Mouse (Mus musculus) gastrocnemius, adult 2 months (tissue): ENCODE measurements around the gene Prm2. TPM values are rescaled to one million over a fixed set of nuclear protein-coding genes. Genes with fewer than 3 reads are reported as not detected.

Experiments used
- DNase-seq: peaks from one replicate; pipeline ENCODE4 v3.0.0; 2022
- H3K27ac ChIP-seq: fragments of 200-600 bp; 2 replicates; pipeline ENCODE4 v1.8.1; 2022; ENCODE audit warnings: mild to moderate bottlenecking
- H3K4me3 ChIP-seq: fragments of 200-600 bp; 2 replicates; pipeline ENCODE4 v1.8.1; 2022; ENCODE audit warnings: mild to moderate bottlenecking, moderate library complexity
- CTCF ChIP-seq: fragments of 200-600 bp; IDR thresholded peaks from 2 replicates; pipeline ENCODE4 v1.8.1; 2022; ENCODE audit warnings: antibody characterized with exemption, mild to moderate bottlenecking, moderate library complexity
- intact Hi-C: fragments of 180-260 bp; cut with DNase I; formaldehyde crosslinking; loops from one replicate; pipeline ENCODE4 v1.15.1; 2025
- long read RNA-seq, 2 experiments: library from polyadenylated mRNA; stranded (forward); transcript quantifications; one replicate each; pipeline ENCODE4 v2.0.0; 2021
- total RNA-seq, 2 experiments: library from RNA; stranded (reverse); gene quantifications; 2 replicates each; pipeline ENCODE4 v1.2.3; 2021

The Prm2 gene
- total RNA-seq = not detected
- long read RNA-seq, experiment 1 = 0 reads
- long read RNA-seq, experiment 2 = 0 reads

- no peak within 1 kb of the TSS for H3K27ac ChIP-seq
- H3K4me3 ChIP-seq = no peak within 1 kb of the TSS
- no peak for TF ChIP-seq CTCF
- no peak for DNase-seq
- intact Hi-C loops = no loop called here
Observed at GRCm38 (mm10) chr16:10796034-10796433, at the start of gene Prm2. Gene Prm2 (minus strand): TSS chr16:10796134.

GRCm38 (mm10) chr16:10844319-10844670, 48.4 kb upstream of the Prm2 start:
- H3K27ac ChIP-seq = peak overlapping the region; percentile 80
- intact Hi-C loops = loop anchor here (2.0 kb wide), 2 partner anchors 57 to 273 kb away; no protein-coding TSS in a partner anchor

GRCm38 (mm10) chr16:10843486-10844318, 47.8 kb upstream of the Prm2 start:
- TF ChIP-seq CTCF = no peak
- Histone ChIP-seq H3K27ac (peak overlapping the region; percentile 80), H3K4me3 (peak overlapping the region; percentile 63)
- intact Hi-C loops = loop anchor here (2.0 kb wide), 2 partner anchors 57 to 273 kb away; no protein-coding TSS in a partner anchor
- DNase-seq = peak; percentile 51

More at GRCm38 (mm10) chr16:10844319-10844670, 48.4 kb upstream of the Prm2 start:
- DNase-seq = no peak
- H3K4me3 ChIP-seq = peak overlapping the region; percentile 63
- TF ChIP-seq CTCF = no peak

- no peak for TF ChIP-seq CTCF
- DNase-seq = peak; percentile 75
- intact Hi-C loops = no loop called here
- no peak overlapping the region for H3K4me3 ChIP-seq
- H3K27ac ChIP-seq = peak overlapping the region; percentile 80
Observed at GRCm38 (mm10) chr16:10842282-10842855, 46.4 kb upstream of the Prm2 start.

- intact Hi-C loops = no loop called here
- peak overlapping the region; percentile 80 for H3K27ac ChIP-seq
Observed at GRCm38 (mm10) chr16:10840018-10840417, 44.1 kb upstream of the Prm2 start.

GRCm38 (mm10) chr16:10838487-10839245, 42.7 kb upstream of the Prm2 start:
- no peak overlapping the region for H3K4me3 ChIP-seq
- peak overlapping the region; percentile 48; the same call in 1 of the 2 replicates for H3K27ac ChIP-seq
- TF ChIP-seq CTCF = no peak
- intact Hi-C loops = no loop called here
- DNase-seq = no peak

More at GRCm38 (mm10) chr16:10840018-10840417, 44.1 kb upstream of the Prm2 start:
- TF ChIP-seq CTCF = no peak
- H3K4me3 ChIP-seq = no peak overlapping the region
- DNase-seq = no peak

GRCm38 (mm10) chr16:10837903-10838302, 42.0 kb upstream of the Prm2 start:
- no peak overlapping the region for H3K4me3 ChIP-seq
- no peak for DNase-seq
- intact Hi-C loops = no loop called here
- no peak for TF ChIP-seq CTCF
- peak overlapping the region; percentile 48; the same call in 1 of the 2 replicates for H3K27ac ChIP-seq

- no peak for TF ChIP-seq CTCF
- Histone ChIP-seq H3K4me3 (no peak overlapping the region), H3K27ac (no peak overlapping the region; the same call in 1 of the 2 replicates)
- DNase-seq = no peak
- intact Hi-C loops = no loop called here
Observed at GRCm38 (mm10) chr16:10837250-10837649, 41.3 kb upstream of the Prm2 start.

- Histone ChIP-seq H3K27ac (no peak overlapping the region), H3K4me3 (no peak overlapping the region)
- no peak for DNase-seq
- intact Hi-C loops = no loop called here
- TF ChIP-seq CTCF = no peak
Observed at GRCm38 (mm10) chr16:10836388-10836787, 40.5 kb upstream of the Prm2 start.

GRCm38 (mm10) chr16:10834911-10835587, 39.1 kb upstream of the Prm2 start, which contains the start of gene Rmi2:
Gene Rmi2 (plus strand): TSS chr16:10835059.
- peak within 1 kb of the TSS; percentile 91 for H3K4me3 ChIP-seq
- H3K27ac ChIP-seq = peak within 1 kb of the TSS; percentile 79
- peak; percentile 94 for DNase-seq
- TF ChIP-seq CTCF = no peak; the same call in 1 of the 2 replicates
- intact Hi-C loops = no loop called here

GRCm38 (mm10) chr16:10834542-10834910, 38.6 kb upstream of the Prm2 start:
- no peak for DNase-seq
- H3K4me3 ChIP-seq = peak overlapping the region; percentile 91
- no peak for TF ChIP-seq CTCF
- H3K27ac ChIP-seq = peak overlapping the region; percentile 79
- intact Hi-C loops = no loop called here

GRCm38 (mm10) chr16:10828461-10828805, 32.5 kb upstream of the Prm2 start:
- no peak for DNase-seq
- H3K27ac ChIP-seq = no peak overlapping the region
- TF ChIP-seq CTCF = no peak
- intact Hi-C loops = no loop called here
- no peak overlapping the region for H3K4me3 ChIP-seq
